Mouse (Mus musculus) midbrain, embryonic 15.5 days (tissue): ENCODE results near the gene Evc. TPM values are rescaled to one million over a fixed set of nuclear protein-coding genes. Genes with fewer than 3 reads are reported as not detected.

Source experiments
- ATAC-seq: fragments of 200-750 bp; cut with Nextera tagmentation; replicated peaks from 2 replicates; pipeline ENCODE4 v1.8.0; 2017; ENCODE audit warnings: moderate TSS enrichment
- H3K27ac ChIP-seq: fragments of 300-500 bp; sonication (generic); 2 replicates; pipeline ENCODE4 v1.5.1; 2015; ENCODE audit warnings: mild to moderate bottlenecking, inconsistent platforms
- H3K27me3 ChIP-seq: fragments of 300-500 bp; sonication (generic); replicated peaks from 2 replicates; pipeline ENCODE4 v1.6.1; 2015; ENCODE audit warnings: inconsistent platforms
- H3K36me3 ChIP-seq: fragments of 300-500 bp; sonication (generic); replicated peaks from 2 replicates; pipeline ENCODE4 v1.6.1; 2015; ENCODE audit warnings: inconsistent platforms
- H3K4me1 ChIP-seq: fragments of 300-500 bp; sonication (generic); 2 replicates; pipeline ENCODE4 v1.6.1; 2015; ENCODE audit warnings: inconsistent platforms
- H3K4me2 ChIP-seq: fragments of 300-500 bp; sonication (generic); 2 replicates; pipeline ENCODE4 v1.6.1; 2015; ENCODE audit warnings: inconsistent platforms, mild to moderate bottlenecking, moderate library complexity
- H3K4me3 ChIP-seq: fragments of 300-500 bp; sonication (generic); 2 replicates; pipeline ENCODE4 v1.5.1; 2015; ENCODE audit warnings: mild to moderate bottlenecking, inconsistent platforms
- H3K9ac ChIP-seq: fragments of 300-500 bp; sonication (generic); 2 replicates; pipeline ENCODE4 v1.6.1; 2015; ENCODE audit warnings: mild to moderate bottlenecking, inconsistent platforms
- H3K9me3 ChIP-seq: fragments of 300-500 bp; sonication (generic); 2 replicates; pipeline ENCODE4 v1.6.1; 2016; ENCODE audit warnings: inconsistent platforms
- WGBS: fragments of 180-500 bp; shearing (Covaris S2); methylation state at CpG from one replicate; pipeline ENCODE4 v1.1.7; 2015; ENCODE audit warnings: mixed read lengths; 5-methylcytosine and 5-hydroxymethylcytosine counted together
- polyA plus RNA-seq: library from polyadenylated mRNA; unstranded; fragments of >200 nt; fragmentation: Nextera tagmentation; extraction: Ambion mirVana; gene quantifications from 2 replicates; pipeline ENCODE4 v1.2.1, GENCODE M21; 2015

Gene Evc
- polyA plus RNA-seq, 1 experiment from 2014 or later = 4.4 TPM

GRCm38 (mm10) chr5:37296717-37297116, 40.0 kb downstream of the Evc start:
- Histone ChIP-seq H3K4me2 (no peak overlapping the region), H3K9ac (no peak overlapping the region), H3K27me3 (no peaks in the 10 kb centered on the region), H3K36me3 (peaks cover 6% of the 10 kb centered on the region), H3K9me3 (no peaks in the 10 kb centered on the region), H3K4me3 (no peak overlapping the region), H3K27ac (no peak overlapping the region), H3K4me1 (no peaks in the 10 kb centered on the region)
- WGBS = 73% methylated on average over 10 of the region's 10 CpGs
- ATAC-seq = no peak

DNA sequence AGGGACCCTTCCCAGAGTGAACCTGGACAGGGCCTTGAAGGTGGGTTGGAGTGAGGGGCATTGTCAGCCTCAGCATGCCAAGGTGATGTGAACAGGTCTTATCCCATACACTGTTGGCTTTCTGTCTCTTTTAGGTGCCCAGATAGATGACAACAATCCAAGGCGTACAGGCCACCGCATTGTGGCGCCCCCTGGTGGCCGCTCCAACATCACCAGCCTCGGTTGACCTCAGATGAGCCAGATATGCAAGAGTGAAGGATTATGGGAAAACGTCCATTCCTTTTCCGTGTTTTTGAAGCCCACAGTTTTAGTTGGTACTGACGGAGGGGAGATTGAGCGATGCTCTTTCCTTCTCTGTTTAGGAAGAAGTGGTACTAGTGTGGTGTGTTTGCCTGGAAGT, 45.7 kb downstream of the Evc start:
- WGBS = 73% methylated on average over 9 of the region's 9 CpGs
- peaks cover 56% of the 10 kb centered on the region for H3K36me3 ChIP-seq
- no peak overlapping the region for H3K27ac ChIP-seq
- H3K27me3 ChIP-seq = no peaks in the 10 kb centered on the region
- H3K4me2 ChIP-seq = no peak overlapping the region
- H3K9me3 ChIP-seq = no peaks in the 10 kb centered on the region
- H3K4me1 ChIP-seq = no peaks in the 10 kb centered on the region
- no peak overlapping the region for H3K4me3 ChIP-seq
- no peak for ATAC-seq
- H3K9ac ChIP-seq = no peak overlapping the region

DNA sequence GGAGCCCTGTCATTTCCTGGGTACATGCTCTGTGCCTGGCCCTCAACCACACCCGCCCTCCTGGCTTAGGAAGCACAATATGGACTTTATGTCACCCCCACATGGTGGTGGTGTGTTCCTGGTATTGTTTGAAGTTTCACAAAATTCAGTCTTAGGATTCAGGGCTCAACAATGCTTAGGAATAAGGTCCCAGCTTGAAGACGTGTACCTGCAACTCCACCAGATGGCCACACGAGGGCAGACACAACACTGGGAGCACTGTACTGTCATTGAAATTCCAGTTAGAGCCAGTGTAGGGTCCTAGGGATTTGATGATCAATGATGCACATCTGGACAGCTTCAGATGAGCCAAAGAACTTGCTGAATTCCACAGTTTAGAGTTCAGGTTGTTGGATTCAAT, 47.5 kb downstream of the Evc start:
- H3K9me3 ChIP-seq = no peaks in the 10 kb centered on the region
- H3K27me3 ChIP-seq = no peaks in the 10 kb centered on the region
- peak; percentile 38 for ATAC-seq
- no peaks in the 10 kb centered on the region for H3K4me1 ChIP-seq
- H3K4me3 ChIP-seq = no peak overlapping the region
- peaks cover 68% of the 10 kb centered on the region for H3K36me3 ChIP-seq
- H3K9ac ChIP-seq = no peak overlapping the region
- H3K4me2 ChIP-seq = no peak overlapping the region
- 18% methylated on average over 3 of the region's 3 CpGs for WGBS
- 0 out of 2 replicates have a peak overlapping the region, but pooled peaks have one; percentile 18 for H3K27ac ChIP-seq

DNA sequence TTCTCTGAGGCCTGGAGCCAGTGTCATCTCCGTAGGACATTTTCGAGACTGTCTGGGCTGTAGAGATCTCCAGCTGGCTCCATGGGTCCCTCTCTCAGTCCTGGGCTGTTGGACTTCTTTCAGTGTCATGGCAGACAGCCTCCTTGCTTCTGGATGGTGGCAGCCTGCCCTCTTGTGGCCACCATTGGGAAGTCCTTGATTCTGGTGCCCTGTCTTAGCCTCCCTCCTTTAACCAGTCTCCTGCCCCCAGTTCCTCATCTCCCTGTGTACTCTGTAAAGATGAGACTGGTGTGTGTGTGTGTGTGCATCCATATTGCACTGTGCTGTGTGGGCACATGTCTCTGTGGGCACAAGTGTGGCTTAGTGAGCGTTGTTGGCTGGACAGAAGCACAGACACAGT, 48.3 kb downstream of the Evc start:
- H3K36me3 ChIP-seq = peaks cover 77% of the 10 kb centered on the region

DNA sequence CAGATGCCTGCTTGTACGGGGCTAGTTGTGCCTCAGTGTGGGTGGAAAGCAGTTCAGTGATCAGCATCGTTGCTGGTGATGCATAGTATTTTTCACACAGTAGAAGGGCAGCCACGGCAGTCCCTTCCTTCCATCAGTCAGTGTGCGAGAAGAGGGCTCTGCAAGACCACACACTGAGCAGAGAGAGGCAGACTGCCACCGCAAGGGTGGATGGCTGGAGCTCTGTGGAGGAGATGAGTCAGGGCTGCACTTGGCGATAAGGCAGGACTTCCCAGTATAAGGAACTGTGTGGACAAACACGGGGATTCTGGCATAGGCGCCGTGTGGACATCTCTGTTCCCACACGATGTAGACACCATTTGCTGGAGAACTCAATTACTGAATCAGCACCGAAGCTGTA, 55.7 kb downstream of the Evc start:
- no peaks in the 10 kb centered on the region for H3K9me3 ChIP-seq
- no peak overlapping the region for H3K27ac ChIP-seq
- H3K27me3 ChIP-seq = no peaks in the 10 kb centered on the region
- no peak overlapping the region for H3K4me3 ChIP-seq
- 89% methylated on average over 11 of the region's 11 CpGs for WGBS
- H3K9ac ChIP-seq = no peak overlapping the region
- H3K4me2 ChIP-seq = no peak overlapping the region
- H3K36me3 ChIP-seq = peaks cover 87% of the 10 kb centered on the region
- no peak for ATAC-seq
- no peaks in the 10 kb centered on the region for H3K4me1 ChIP-seq

More for the DNA sequence above, 48.3 kb downstream of the Evc start:
- Histone ChIP-seq H3K9me3 (no peaks in the 10 kb centered on the region), H3K4me3 (no peak overlapping the region), H3K27me3 (no peaks in the 10 kb centered on the region), H3K4me1 (no peaks in the 10 kb centered on the region), H3K27ac (no peak overlapping the region), H3K4me2 (no peak overlapping the region), H3K9ac (no peak overlapping the region)
- ATAC-seq = peak; percentile 44
- 81% methylated on average over 3 of the region's 3 CpGs for WGBS

GRCm38 (mm10) chr5:37263816-37264215, 72.9 kb downstream of the Evc start:
- 69% methylated on average over 6 of the region's 6 CpGs for WGBS
- H3K9ac ChIP-seq = no peak overlapping the region
- H3K27me3 ChIP-seq = no peaks in the 10 kb centered on the region
- peaks cover 39% of the 10 kb centered on the region for H3K4me1 ChIP-seq
- 0 out of 2 replicates have a peak overlapping the region, but pooled peaks have one; percentile 15 for H3K27ac ChIP-seq
- H3K4me3 ChIP-seq = no peak overlapping the region
- no peak overlapping the region for H3K4me2 ChIP-seq
- ATAC-seq = peak; percentile 30; the same call in 1 of the 2 replicates
- no peaks in the 10 kb centered on the region for H3K9me3 ChIP-seq
- H3K36me3 ChIP-seq = peaks cover 29% of the 10 kb centered on the region

GRCm38 (mm10) chr5:37261734-37262133, 75.0 kb downstream of the Evc start:
- peak; percentile 55 for ATAC-seq
- H3K36me3 ChIP-seq = peaks cover 14% of the 10 kb centered on the region
- H3K4me1 ChIP-seq = peaks cover 60% of the 10 kb centered on the region
- no peaks in the 10 kb centered on the region for H3K27me3 ChIP-seq
- H3K9me3 ChIP-seq = no peaks in the 10 kb centered on the region
- 55% methylated on average over 5 of the region's 5 CpGs for whole genome bisulfite sequencing
- H3K27ac ChIP-seq = no peak overlapping the region
- no peak overlapping the region for H3K4me3 ChIP-seq
- H3K4me2 ChIP-seq = no peak overlapping the region
- no peak overlapping the region for H3K9ac ChIP-seq

DNA sequence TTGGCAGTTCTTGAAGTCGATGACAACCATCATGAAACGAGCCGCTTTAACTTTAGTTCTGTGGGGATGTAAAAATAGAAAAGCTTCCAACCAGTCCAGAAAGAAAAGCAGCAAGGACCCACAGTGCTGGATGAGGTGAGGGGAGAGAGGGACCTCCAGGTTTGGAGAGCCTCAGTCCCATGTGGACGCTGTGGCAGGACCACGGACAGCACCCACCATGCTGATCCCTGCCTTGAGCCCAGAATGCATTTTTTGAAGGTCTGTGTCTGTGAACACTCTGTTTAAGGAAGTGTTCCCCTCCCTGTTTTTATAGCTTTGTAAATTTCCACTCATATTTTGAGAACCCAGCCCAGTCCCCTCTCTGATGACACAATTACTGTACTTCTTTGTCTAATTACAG, 79.5 kb downstream of the Evc start:
- Histone ChIP-seq H3K27ac (no peak overlapping the region), H3K9ac (no peak overlapping the region), H3K4me2 (no peak overlapping the region), H3K36me3 (no peaks in the 10 kb centered on the region; the same call in 1 of the 2 replicates), H3K4me1 (peaks cover 75% of the 10 kb centered on the region), H3K4me3 (no peak overlapping the region), H3K27me3 (no peaks in the 10 kb centered on the region), H3K9me3 (no peaks in the 10 kb centered on the region)
- no peak for ATAC-seq
- WGBS = 51% methylated on average over 5 of the region's 5 CpGs

GRCm38 (mm10) chr5:37256823-37257222, 79.9 kb downstream of the Evc start:
- Histone ChIP-seq H3K9me3 (no peaks in the 10 kb centered on the region), H3K27me3 (no peaks in the 10 kb centered on the region), H3K36me3 (no peaks in the 10 kb centered on the region; the same call in 1 of the 2 replicates), H3K4me1 (peaks cover 76% of the 10 kb centered on the region), H3K4me2 (no peak overlapping the region), H3K9ac (no peak overlapping the region), H3K27ac (no peak overlapping the region), H3K4me3 (no peak overlapping the region)
- 69% methylated on average over 7 of the region's 7 CpGs for WGBS
- ATAC-seq = no peak

GRCm38 (mm10) chr5:37254523-37254922, 82.2 kb downstream of the Evc start:
- WGBS = 82% methylated on average over 4 of the region's 4 CpGs
- no peak for ATAC-seq
- peaks cover 87% of the 10 kb centered on the region for H3K4me1 ChIP-seq

DNA sequence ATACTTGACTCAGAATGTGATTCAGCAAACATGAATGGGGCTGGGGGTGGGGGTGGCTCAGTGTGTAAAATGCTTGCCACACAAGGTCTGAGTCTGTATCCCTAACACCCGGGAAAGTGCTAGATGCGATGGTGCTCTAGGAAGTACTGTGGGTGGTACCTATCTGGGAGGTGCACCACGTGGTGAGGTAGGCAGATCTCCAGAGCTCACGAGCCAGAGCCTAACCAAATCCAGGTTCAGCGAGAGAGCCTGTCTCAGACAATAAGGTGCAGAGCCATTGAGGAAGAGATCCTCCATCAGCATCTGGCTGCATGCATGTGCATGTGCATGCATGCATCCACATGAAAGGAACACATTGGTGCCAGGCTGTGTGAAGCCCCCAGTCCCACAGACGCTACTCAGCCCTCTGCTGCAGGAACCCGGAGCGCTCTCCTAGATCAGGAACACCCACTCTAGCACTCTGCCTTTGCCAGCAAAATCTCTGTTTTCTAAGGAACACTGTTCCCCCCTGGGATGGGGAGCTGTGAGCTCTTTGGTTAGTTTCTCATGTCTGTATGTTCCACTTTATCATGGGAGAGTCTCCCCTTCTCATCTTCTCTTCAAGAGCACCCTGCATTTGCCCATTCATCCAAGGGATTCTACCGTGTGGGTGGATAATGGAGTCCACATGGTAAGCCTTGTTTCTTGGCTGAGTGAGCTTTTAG, 84.4 kb downstream of the Evc start:
- H3K27me3 ChIP-seq = no peaks in the 10 kb centered on the region
- H3K4me3 ChIP-seq = no peak overlapping the region
- ATAC-seq = no peak
- H3K27ac ChIP-seq = no peak overlapping the region
- no peak overlapping the region for H3K4me2 ChIP-seq
- no peaks in the 10 kb centered on the region; the same call in 1 of the 2 replicates for H3K36me3 ChIP-seq
- WGBS = 80% methylated on average over 9 of the region's 9 CpGs
- H3K4me1 ChIP-seq = peaks cover 87% of the 10 kb centered on the region
- H3K9ac ChIP-seq = no peak overlapping the region
- no peaks in the 10 kb centered on the region for H3K9me3 ChIP-seq

More at GRCm38 (mm10) chr5:37254523-37254922, 82.2 kb downstream of the Evc start:
- Histone ChIP-seq H3K4me3 (no peak overlapping the region), H3K27me3 (no peaks in the 10 kb centered on the region), H3K9ac (no peak overlapping the region), H3K9me3 (no peaks in the 10 kb centered on the region), H3K4me2 (no peak overlapping the region), H3K27ac (no peak overlapping the region), H3K36me3 (no peaks in the 10 kb centered on the region; the same call in 1 of the 2 replicates)

GRCm38 (mm10) chr5:37251596-37251995, 85.1 kb downstream of the Evc start:
- 72% methylated on average over 3 of the region's 3 CpGs for WGBS
- Histone ChIP-seq H3K4me3 (no peak overlapping the region), H3K4me2 (no peak overlapping the region), H3K9me3 (no peaks in the 10 kb centered on the region), H3K27ac (no peak overlapping the region), H3K27me3 (no peaks in the 10 kb centered on the region), H3K9ac (no peak overlapping the region), H3K36me3 (no peaks in the 10 kb centered on the region; the same call in 1 of the 2 replicates), H3K4me1 (peaks cover 80% of the 10 kb centered on the region)
- ATAC-seq = no peak

GRCm38 (mm10) chr5:37248870-37249269, 87.8 kb downstream of the Evc start:
- peak overlapping the region; percentile 88 for H3K4me2 ChIP-seq
- H3K27me3 ChIP-seq = no peaks in the 10 kb centered on the region
- ATAC-seq = no peak
- WGBS = 54% methylated on average over 3 of the region's 3 CpGs
- no peaks in the 10 kb centered on the region for H3K9me3 ChIP-seq
- peak overlapping the region; percentile 61; the same call in 1 of the 2 replicates for H3K9ac ChIP-seq
- H3K36me3 ChIP-seq = no peaks in the 10 kb centered on the region; the same call in 1 of the 2 replicates
- H3K4me1 ChIP-seq = peaks cover 74% of the 10 kb centered on the region
- H3K27ac ChIP-seq = 0 out of 2 replicates have a peak overlapping the region, but pooled peaks have one; percentile 98
- H3K4me3 ChIP-seq = peak overlapping the region; percentile 85
